Mouse (Mus musculus) yolk sac, embryonic 10.5 days (tissue): ENCODE measurements around the gene Lrmda.
A peak's percentile ranks its signal among the peaks of the same experiment; 100 is the strongest.

ENCODE experiments used
- DNase-seq: peaks from one replicate; pipeline ENCODE4 v3.0.0-alpha.2; 2017; ENCODE audit warnings: low spot score

Lrmda gene

GRCm38 (mm10) chr14:22864132-22864531 is 844.6 kb downstream of the Lrmda start:
- DNase-seq: peak; percentile 8

- no peak for DNase-seq
Observed at GRCm38 (mm10) chr14:22874584-22874983, 855.1 kb downstream of the Lrmda start.

- no peak for DNase-seq
Observed at GRCm38 (mm10) chr14:22887182-22887581, 867.7 kb downstream of the Lrmda start.

- no peak for DNase-seq
Observed at GRCm38 (mm10) chr14:22899312-22899711, 879.8 kb downstream of the Lrmda start.

GRCm38 (mm10) chr14:22902116-22902515 is 882.6 kb downstream of the Lrmda start:
- DNase-seq: no peak

- no peak for DNase-seq
Observed at GRCm38 (mm10) chr14:22902914-22903313, 883.4 kb downstream of the Lrmda start.

GRCm38 (mm10) chr14:22905741-22906667 is 886.5 kb downstream of the Lrmda start:
- DNase-seq: no peak

GRCm38 (mm10) chr14:22906716-22907115 is 887.2 kb downstream of the Lrmda start:
- no peak for DNase-seq

- no peak for DNase-seq
Observed at GRCm38 (mm10) chr14:22907221-22907620, 887.7 kb downstream of the Lrmda start.

GRCm38 (mm10) chr14:22908006-22908405 is 888.5 kb downstream of the Lrmda start:
- DNase-seq: no peak

- no peak for DNase-seq
Observed at GRCm38 (mm10) chr14:22915463-22915862, 896.0 kb downstream of the Lrmda start.

- DNase-seq: no peak
Observed at GRCm38 (mm10) chr14:22918499-22918898, 899.0 kb downstream of the Lrmda start.

GRCm38 (mm10) chr14:22918931-22919330 is 899.4 kb downstream of the Lrmda start:
- no peak for DNase-seq

- no peak for DNase-seq
Observed at GRCm38 (mm10) chr14:22921152-22921551, 901.6 kb downstream of the Lrmda start.

GRCm38 (mm10) chr14:22921796-22922195 is 902.3 kb downstream of the Lrmda start:
- DNase-seq: no peak

GRCm38 (mm10) chr14:22922571-22922970 is 903.1 kb downstream of the Lrmda start:
- DNase-seq: no peak

GRCm38 (mm10) chr14:22923251-22923650 is 903.7 kb downstream of the Lrmda start:
- DNase-seq: no peak

GRCm38 (mm10) chr14:22928263-22928662 is 908.8 kb downstream of the Lrmda start:
- DNase-seq: no peak

GRCm38 (mm10) chr14:22928683-22929082 is 909.2 kb downstream of the Lrmda start:
- DNase-seq: no peak

- no peak for DNase-seq
Observed at GRCm38 (mm10) chr14:22929585-22929984, 910.1 kb downstream of the Lrmda start.

- DNase-seq: no peak
Observed at GRCm38 (mm10) chr14:22930488-22931046, 911.1 kb downstream of the Lrmda start.

GRCm38 (mm10) chr14:22931114-22931822 is 911.8 kb downstream of the Lrmda start:
- DNase-seq: no peak

- no peak for DNase-seq
Observed at GRCm38 (mm10) chr14:22936701-22937100, 917.2 kb downstream of the Lrmda start.
